Mouse (Mus musculus) brain, embryonic 14.5 days (tissue): Measurements from ENCODE around the gene Mroh8. TPM values are rescaled to one million over a fixed set of nuclear protein-coding genes. Genes with fewer than 3 reads are reported as not detected.
"Not testable (repeated sequence)": the region's sequence is repeated elsewhere in the genome, so short reads cannot be mapped to it uniquely, and the experiment has no call there.

ENCODE experiments used
- DNase-seq: peaks from one replicate; pipeline ENCODE4 v3.0.0-alpha.2; 2011; ENCODE audit warnings: low read depth
- CTCF ChIP-seq: fragments of 200-500 bp; IDR thresholded peaks from 2 replicates; pipeline ENCODE4 v1.5.1; 2012; ENCODE audit warnings: inconsistent platforms, mild to moderate bottlenecking, moderate library complexity, borderline replicate concordance; ENCODE audit not compliant: insufficient read depth, insufficient read length; ENCODE audit errors: extremely low read depth
- POLR2A ChIP-seq: fragments of 200-500 bp; IDR thresholded peaks from 2 replicates; pipeline ENCODE4 v1.6.1; 2012; ENCODE audit warnings: mild to moderate bottlenecking, inconsistent platforms, borderline replicate concordance; ENCODE audit not compliant: poor library complexity, insufficient read depth, insufficient read length, severe bottlenecking; ENCODE audit errors: extremely low read depth
- polyA plus RNA-seq: library from polyadenylated mRNA; depleted of rRNA; stranded (reverse); fragments of >200 nt; gene quantifications from 2 replicates; pipeline ENCODE4 v1.2.3, GENCODE M21; 2012

Mroh8 gene
- polyA plus RNA-seq, 1 experiment, result 0.34 TPM

- DNase-seq, result peak; percentile 84
- TF ChIP-seq POLR2A (no peak), CTCF (no peak)
Observed at GRCm38 (mm10) chr2:157203459-157204365, 75.6 kb downstream of the Mroh8 start.

GRCm38 (mm10) chr2:157203026-157203425, 76.3 kb downstream of the Mroh8 start:
- no peak for TF ChIP-seq POLR2A
- no peak for TF ChIP-seq CTCF
- no peak for DNase-seq

GRCm38 (mm10) chr2:157202361-157202760, 77.0 kb downstream of the Mroh8 start:
- no peak for DNase-seq
- no peak for TF ChIP-seq POLR2A

- TF ChIP-seq POLR2A (no peak), CTCF (no peak)
- DNase-seq, result no peak
Observed at GRCm38 (mm10) chr2:157201081-157201830, 78.1 kb downstream of the Mroh8 start.

GRCm38 (mm10) chr2:157198405-157198804, 80.9 kb downstream of the Mroh8 start:
- not testable (repeated sequence) for DNase-seq

GRCm38 (mm10) chr2:157190651-157191050, 88.7 kb downstream of the Mroh8 start:
- no peak for DNase-seq
- TF ChIP-seq CTCF (no peak), POLR2A (no peak)

- DNase-seq, result no peak
- TF ChIP-seq CTCF, result no peak
Observed at GRCm38 (mm10) chr2:157187223-157187622, 92.1 kb downstream of the Mroh8 start.

- DNase-seq, result no peak
- TF ChIP-seq POLR2A (no peak), CTCF (no peak)
Observed at GRCm38 (mm10) chr2:157186504-157186903, 92.8 kb downstream of the Mroh8 start.

GRCm38 (mm10) chr2:157185022-157185660, 94.2 kb downstream of the Mroh8 start:
- TF ChIP-seq CTCF (no peak), POLR2A (no peak)
- DNase-seq, result no peak

- TF ChIP-seq POLR2A, result no peak
- TF ChIP-seq CTCF, result no peak
- no peak for DNase-seq
Observed at GRCm38 (mm10) chr2:157178167-157178566, 101.2 kb downstream of the Mroh8 start.

- no peak for DNase-seq
- TF ChIP-seq POLR2A (no peak), CTCF (no peak)
Observed at GRCm38 (mm10) chr2:157176248-157176647, 103.1 kb downstream of the Mroh8 start.

- TF ChIP-seq CTCF (no peak), POLR2A (no peak)
Observed at GRCm38 (mm10) chr2:157174416-157174815, 104.9 kb downstream of the Mroh8 start.

GRCm38 (mm10) chr2:157173555-157173954, 105.8 kb downstream of the Mroh8 start:
- TF ChIP-seq CTCF (no peak), POLR2A (no peak)
- DNase-seq, result no peak

More at GRCm38 (mm10) chr2:157174416-157174815, 104.9 kb downstream of the Mroh8 start:
- DNase-seq, result no peak
